In the genomic region with DNA sequence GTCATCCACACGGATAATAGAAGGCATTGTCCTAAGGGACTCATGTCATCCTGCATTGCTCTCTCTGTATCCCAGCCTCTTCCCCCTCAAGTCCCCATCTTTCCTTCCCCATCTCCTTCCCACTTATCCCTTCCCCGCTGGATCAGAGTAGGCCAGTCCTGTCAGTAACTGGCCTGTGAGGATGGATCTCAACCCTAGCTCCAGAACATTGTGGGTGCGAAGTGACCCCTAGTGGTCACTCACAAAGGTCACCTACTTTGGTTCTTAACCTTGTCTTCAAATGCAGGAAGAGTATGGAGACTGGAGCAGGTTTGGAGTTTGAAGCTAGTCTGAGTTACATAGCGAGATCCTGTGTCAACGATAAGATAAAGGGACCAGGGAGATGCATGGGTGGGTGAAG, we compare ENCODE assay signal across 9 mouse cellular contexts. TPM values are rescaled to one million over a fixed set of nuclear protein-coding genes. Genes with fewer than 3 reads are reported as not detected.
DNase-seq lines count a peak whose midpoint lies in the region; ATAC-seq lines count a peak whose summit lies in the region.
"Had no signal": no experiment of that assay in that cellular context is flagged by ENCODE, and none has a peak within 500 bp of the region (broad histone marks: within the 10 kb centered on the region; RNA-seq: fewer than 3 reads in every experiment).

No protein-coding gene starts in this region.

- peaks cover 17% of the 10 kb centered on the region for H3K4me1 ChIP-seq in midbrain, embryonic 10.5 days
- no peaks in the 10 kb centered on the region for H3K4me1 ChIP-seq in midbrain, embryonic 16.5 days (ENCODE audit: control insufficient read depth, insufficient read depth, low read length)
- peaks cover 10 to 15% of the 10 kb centered on the region in 2 experiments for H3K4me1 ChIP-seq in heart, embryonic 14.5 days (ENCODE audit: control insufficient read depth in 2 of 2, insufficient read depth in 2 of 2, low read length in 2 of 2)
- H3K4me1 ChIP-seq in megakaryocyte, embryonic 14.5 days = peaks cover 86% of the 10 kb centered on the region

- DNase-seq in midbrain, embryonic 10.5 days (ENCODE audit: low spot score) = peak; percentile 51
- DNase-seq in adrenal gland, adult (ENCODE audit: inconsistent age in 2 of 2, low spot score in 1 of 2) = peak; percentile 51 to 82
- peak; percentile 73 to 83 for DNase-seq in kidney, postnatal 4 days
- DNase-seq in thymus, postnatal 14 days = peak; percentile 28

- ATAC-seq in midbrain, embryonic 16.5 days = no peak
- ATAC-seq in common myeloid progenitor, adult 5-6 weeks (replicated peaks; ENCODE audit: low read depth, poor library complexity, severe bottlenecking) = peak; percentile 63
- ATAC-seq in heart, embryonic 14.5 days (ENCODE audit: insufficient number of reproducible peaks, insufficient read depth, low FRiP score, low read depth) = peak; percentile 29; the same call in 1 of the 2 replicates

- no peaks in the 10 kb centered on the region for H3K9me3 ChIP-seq in midbrain, embryonic 10.5 days (replicated peaks)
- H3K9me3 ChIP-seq in midbrain, embryonic 16.5 days (replicated peaks; ENCODE audit: control insufficient read depth, low read length, poor library complexity, severe bottlenecking) = no peaks in the 10 kb centered on the region
- no peaks in the 10 kb centered on the region for H3K9me3 ChIP-seq in heart, embryonic 14.5 days (ENCODE audit: control insufficient read depth, low read length)
- H3K9me3 ChIP-seq in megakaryocyte, embryonic 14.5 days = no peaks in the 10 kb centered on the region

- WGBS in midbrain, embryonic 10.5 days = 41% methylated on average over 5 of the region's 5 CpGs
- 34% methylated on average over 5 of the region's 5 CpGs for WGBS in midbrain, embryonic 16.5 days
- 23% methylated on average over 5 of the region's 5 CpGs for WGBS in heart, embryonic 14.5 days

- H3K4me3 ChIP-seq in midbrain, embryonic 10.5 days = no peak overlapping the region
- H3K4me3 ChIP-seq in midbrain, embryonic 16.5 days (ENCODE audit: low read depth, low read length) = no peak overlapping the region
- no peak overlapping the region for H3K4me3 ChIP-seq in heart, embryonic 14.5 days (ENCODE audit: control insufficient read depth in 1 of 2, insufficient read depth in 1 of 2, low read depth in 1 of 2, low read length in 2 of 2)
- H3K4me3 ChIP-seq in megakaryocyte, embryonic 14.5 days (replicated peaks) = peak overlapping the region; percentile 74

- H3K4me2 ChIP-seq in midbrain, embryonic 16.5 days (ENCODE audit: low read length) = no peak overlapping the region
- H3K4me2 ChIP-seq in heart, embryonic 14.5 days (ENCODE audit: low read length) = peak overlapping the region; percentile 19; the same call in 1 of the 2 replicates

- H3K9ac ChIP-seq in midbrain, embryonic 16.5 days (ENCODE audit: low read depth, low read length) = no peak overlapping the region
- H3K9ac ChIP-seq in heart, embryonic 14.5 days (ENCODE audit: low read length) = no peak overlapping the region

- H3K27me3 ChIP-seq in midbrain, embryonic 10.5 days (ENCODE audit: low read depth, poor library complexity, severe bottlenecking) = no peaks in the 10 kb centered on the region
- H3K27me3 ChIP-seq in midbrain, embryonic 16.5 days (ENCODE audit: control insufficient read depth, insufficient read depth, low read depth, low read length) = no peaks in the 10 kb centered on the region
- H3K27me3 ChIP-seq in heart, embryonic 14.5 days (ENCODE audit: control insufficient read depth, insufficient read depth, low read length) = no peaks in the 10 kb centered on the region
- H3K27me3 ChIP-seq in megakaryocyte, embryonic 14.5 days (replicated peaks) = no peaks in the 10 kb centered on the region

- H3K27ac ChIP-seq in midbrain, embryonic 10.5 days (replicated peaks) = no peak overlapping the region
- H3K27ac ChIP-seq in midbrain, embryonic 16.5 days (ENCODE audit: low read length) = no peak overlapping the region
- H3K27ac ChIP-seq in heart, embryonic 14.5 days (replicated peaks in 1 of 2; ENCODE audit: control insufficient read depth in 1 of 2, insufficient read depth in 1 of 2, low read depth in 2 of 2, low read length in 2 of 2) = peak overlapping the region; percentile 37 to 65

- H3K36me3 ChIP-seq in midbrain, embryonic 10.5 days = no peaks in the 10 kb centered on the region
- no peaks in the 10 kb centered on the region for H3K36me3 ChIP-seq in midbrain, embryonic 16.5 days (ENCODE audit: control insufficient read depth, insufficient read depth, low read length)
- no peaks in the 10 kb centered on the region for H3K36me3 ChIP-seq in heart, embryonic 14.5 days (ENCODE audit: control insufficient read depth, insufficient read depth, low read length)
- no peaks in the 10 kb centered on the region for H3K36me3 ChIP-seq in megakaryocyte, embryonic 14.5 days (replicated peaks; ENCODE audit: low read length)

RNA-seq across cellular contexts. Expression of a gene that starts 7.7 kb away (rescaled TPM):
- 0.09 TPM in 1 of 2 replicates, not detected in the other for polyA plus RNA-seq in midbrain, embryonic 10.5 days (2016; fragmentation: Nextera tagmentation; extraction: Ambion mirVana)
- not detected in 2 replicates for polyA plus RNA-seq in midbrain, embryonic 16.5 days (2015; fragmentation: Nextera tagmentation; extraction: Ambion mirVana)
- not detected in 2 replicates for total RNA-seq in common myeloid progenitor, adult 5-6 weeks (2017)
- polyA plus RNA-seq in heart, embryonic 14.5 days (2014; fragmentation: Nextera tagmentation; extraction: Ambion mirVana) = 0.39 TPM in 1 of 2 replicates, not detected in the other
- polyA plus RNA-seq in megakaryocyte, embryonic 14.5 days (2012; ENCODE audit: insufficient read depth, low replicate concordance) = not detected in 2 replicates
- polyA plus RNA-seq: neural tube, embryonic 14.5 days had no signal

RNA-seq across cellular contexts. Expression of a gene that starts 30.4 kb away (rescaled TPM):
- 205 and 212 TPM in 2 replicates for polyA plus RNA-seq in midbrain, embryonic 10.5 days (2016; fragmentation: Nextera tagmentation; extraction: Ambion mirVana)
- 139 and 151 TPM in 2 replicates for polyA plus RNA-seq in midbrain, embryonic 16.5 days (2015; fragmentation: Nextera tagmentation; extraction: Ambion mirVana)
- total RNA-seq in common myeloid progenitor, adult 5-6 weeks (2017) = 192 and 213 TPM in 2 replicates
- 84.8 and 89.7 TPM in 2 replicates for polyA plus RNA-seq in heart, embryonic 14.5 days (2014; fragmentation: Nextera tagmentation; extraction: Ambion mirVana)
- polyA plus RNA-seq in megakaryocyte, embryonic 14.5 days (2012; ENCODE audit: insufficient read depth, low replicate concordance) = 4.6 and 31.1 TPM in 2 replicates

RNA-seq across cellular contexts. Expression of a gene that starts 47.4 kb away (rescaled TPM):
- 7.6 and 9.2 TPM in 2 replicates for polyA plus RNA-seq in midbrain, embryonic 10.5 days (2016; fragmentation: Nextera tagmentation; extraction: Ambion mirVana)
- polyA plus RNA-seq in midbrain, embryonic 16.5 days (2015; fragmentation: Nextera tagmentation; extraction: Ambion mirVana) = 6.1 and 6.2 TPM in 2 replicates
- 11.6 and 11.8 TPM in 2 replicates for total RNA-seq in common myeloid progenitor, adult 5-6 weeks (2017)
- 23.4 and 24.1 TPM in 2 replicates for polyA plus RNA-seq in heart, embryonic 14.5 days (2014; fragmentation: Nextera tagmentation; extraction: Ambion mirVana)
- 0.40 and 1.0 TPM in 2 replicates for polyA plus RNA-seq in megakaryocyte, embryonic 14.5 days (2012; ENCODE audit: insufficient read depth, low replicate concordance)

Comparison
In these comparisons a context has a peak if more than half of its experiments do, and no peak if none do; other contexts are left out.
1. DNase-seq: peak in every context shown above with its lines; median percentile 78 in kidney, postnatal 4 days; 66 in adrenal gland, adult; 51 in midbrain, embryonic 10.5 days; 28 in thymus, postnatal 14 days.
2. H3K27ac ChIP-seq: peak in heart, embryonic 14.5 days (2 of 2); none in midbrain, embryonic 10.5 days (single experiment) and midbrain, embryonic 16.5 days (single experiment).